In genomic region chr3:105052937-105053697, GRCm38 (mm10) we compare ENCODE assay signal across 7 mouse cellular contexts. TPM values are rescaled to one million over a fixed set of nuclear protein-coding genes. Genes with fewer than 3 reads are reported as not detected.
DNase-seq lines count a peak whose midpoint lies in the region; ATAC-seq lines count a peak whose summit lies in the region.

Gene Cttnbp2nl, minus strand, starts transcription at chr3:105053146.

- intact Hi-C loops in gastrocnemius, postnatal 36 days (cut with DNase I): loop anchor here (10.0 kb wide), 1 partner anchor 268 kb away; the partner anchor contains the start of genes Fam19a3, Ppm1j and Rhoc
- intact Hi-C loops in left cerebral cortex, postnatal 25 days (cut with DNase I): loop anchor here (2.0 kb wide), 1 partner anchor 188 kb away; the partner anchor contains the start of genes Capza1 and St7l

- peak; percentile 98 for ATAC-seq in intestine, embryonic 15.5 days

- peak within 1 kb of the TSS; percentile 72 for H3K4me2 ChIP-seq in intestine, embryonic 15.5 days (replicated peaks)

- DNase-seq in adipocyte (ENCODE audit: low spot score): peak; percentile 99
- peak; percentile 97 for DNase-seq in embryo, embryonic 10 days (ENCODE audit: low spot score)
- DNase-seq in gastrocnemius, postnatal 36 days: peak; percentile 97 to 99
- peak; percentile 99 for DNase-seq in left cerebral cortex, postnatal 25 days (ENCODE audit: low spot score in 2 of 2)
- peak; percentile 98 for DNase-seq in midbrain, embryonic 10.5 days (ENCODE audit: low spot score)
- peak; percentile 98 for DNase-seq in skeletal muscle tissue, adult 2 months (ENCODE audit: low read depth, low spot score)

- H3K4me1 ChIP-seq in intestine, embryonic 15.5 days (replicated peaks): peaks cover 14% of the 10 kb centered on the region; the same call in 1 of the 2 replicates
- peaks cover 29% of the 10 kb centered on the region for H3K4me1 ChIP-seq in midbrain, embryonic 10.5 days

- no peaks in the 10 kb centered on the region for H3K9me3 ChIP-seq in intestine, embryonic 15.5 days
- no peaks in the 10 kb centered on the region for H3K9me3 ChIP-seq in midbrain, embryonic 10.5 days (replicated peaks)

- H3K27ac ChIP-seq in intestine, embryonic 15.5 days: peak within 1 kb of the TSS; percentile 84
- H3K27ac ChIP-seq in midbrain, embryonic 10.5 days (replicated peaks): peak within 1 kb of the TSS; percentile 92

- WGBS in intestine, embryonic 15.5 days: 2% methylated on average over 31 of the region's 31 CpGs
- WGBS in midbrain, embryonic 10.5 days: 3% methylated on average over 31 of the region's 31 CpGs

- H3K4me3 ChIP-seq in intestine, embryonic 15.5 days (replicated peaks): peak within 1 kb of the TSS; percentile 91
- H3K4me3 ChIP-seq in midbrain, embryonic 10.5 days: peak within 1 kb of the TSS; percentile 71

- no peaks in the 10 kb centered on the region for H3K27me3 ChIP-seq in intestine, embryonic 15.5 days (replicated peaks)
- 0 out of 2 replicates have a peak, but pooled peaks cover under 1% of the 10 kb centered on the region for H3K27me3 ChIP-seq in midbrain, embryonic 10.5 days (ENCODE audit: low read depth, poor library complexity, severe bottlenecking)

- H3K9ac ChIP-seq in intestine, embryonic 15.5 days: peak within 1 kb of the TSS; percentile 79

- H3K36me3 ChIP-seq in intestine, embryonic 15.5 days: no peaks in the 10 kb centered on the region
- H3K36me3 ChIP-seq in midbrain, embryonic 10.5 days: peaks cover 2% of the 10 kb centered on the region; the same call in 1 of the 2 replicates

RNA-seq across cellular contexts. Expression of gene Cttnbp2nl, which starts in this region (rescaled TPM):
- total RNA-seq in gastrocnemius, postnatal 36 days (2021): 1 to 10 TPM; 4.1 to 4.4 TPM
- 18.8 and 21.9 TPM in 2 replicates for polyA plus RNA-seq in intestine, embryonic 15.5 days (2015; fragmentation: Nextera tagmentation; extraction: Ambion mirVana)
- total RNA-seq in left cerebral cortex, postnatal 25 days (2021): 10 to 100 TPM; 23.3 to 25.6 TPM
- 35.0 and 47.1 TPM in 2 replicates for polyA plus RNA-seq in midbrain, embryonic 10.5 days (2016; fragmentation: Nextera tagmentation; extraction: Ambion mirVana)

Comparison
In these comparisons a context has a peak if more than half of its experiments do, and no peak if none do; other contexts are left out.
1. Peak in every context shown above with its lines: DNase-seq, ATAC-seq, H3K4me3 ChIP-seq and H3K27ac ChIP-seq.
2. RNA of gene Cttnbp2nl (total RNA-seq): 23.3 to 25.6 TPM in left cerebral cortex, postnatal 25 days; 4.1 to 4.4 TPM in gastrocnemius, postnatal 36 days; every median in the first group is over 4 times any median in the second.